Mouse (Mus musculus): ENCODE data around the gene Best3. TPM values are rescaled to one million over a fixed set of nuclear protein-coding genes. Genes with fewer than 3 reads are reported as not detected.

Gene Best3
- 1 to 10 TPM; 1.5 to 2.8 (median 2.5) TPM for total RNA-seq (2022)

DNA sequence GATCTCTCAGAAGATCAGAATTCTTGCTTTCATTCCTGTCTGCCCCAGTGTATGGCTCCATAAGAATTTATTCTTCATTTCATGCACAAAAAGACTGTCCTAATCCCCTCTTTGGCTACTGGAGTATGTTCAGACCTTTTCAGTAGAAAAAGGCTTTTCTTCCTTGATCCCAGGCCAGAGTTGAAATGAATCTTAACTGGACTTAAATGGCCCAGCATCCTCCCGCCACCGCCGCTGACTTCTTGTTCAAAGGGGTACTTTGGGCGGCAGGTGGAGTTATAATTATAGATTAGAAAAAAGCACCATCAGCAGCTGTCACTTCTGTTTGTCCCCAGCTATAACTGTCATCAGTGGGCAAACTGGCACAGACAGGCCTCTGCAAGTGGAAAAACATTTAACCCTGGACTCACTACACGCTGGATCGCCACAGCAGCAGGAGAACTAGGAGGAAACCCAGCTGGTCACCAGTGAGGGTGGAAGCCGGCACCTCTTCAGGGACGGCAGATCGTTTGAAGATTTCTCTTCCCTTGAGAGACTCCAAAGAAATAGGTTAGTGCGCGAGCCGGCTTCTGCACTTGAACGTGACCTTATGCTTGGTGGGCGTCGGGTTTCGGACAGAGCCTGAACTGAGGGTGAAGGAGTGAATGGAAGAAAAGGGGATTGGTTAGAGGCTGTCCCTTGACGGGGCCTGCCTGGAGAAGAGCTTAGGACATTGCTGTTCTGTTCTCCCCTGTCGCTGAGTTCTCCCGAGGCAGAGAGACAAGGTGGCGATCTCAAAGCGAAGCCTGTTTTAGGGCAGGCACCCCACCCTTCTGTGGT, at the start of gene Best3:
Gene Best3, plus strand, starts transcription at position 51 of the 819 bp plus-strand sequence.
- DNase-seq (ENCODE audit: low spot score in 2 of 2) = no peak

DNA sequence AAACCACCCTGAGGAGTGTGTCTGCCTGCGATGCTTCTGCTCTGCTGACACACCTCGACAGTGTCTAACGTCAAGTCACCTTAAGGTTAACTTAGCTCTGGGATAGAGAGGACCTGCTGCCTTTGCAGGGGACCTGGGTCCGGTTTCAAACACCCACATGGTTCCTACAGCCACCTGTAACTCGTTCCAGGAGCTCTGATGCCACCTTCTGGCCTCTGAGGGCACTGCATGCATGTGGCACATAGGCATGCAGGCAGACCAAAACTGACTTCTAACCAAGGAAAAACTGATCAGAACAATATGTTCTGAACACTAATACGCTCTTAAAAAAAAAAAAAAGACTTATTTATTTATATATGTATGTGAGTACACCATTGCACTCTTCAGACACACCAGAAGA, 43.1 kb upstream of the Best3 start:
- DNase-seq (ENCODE audit: low spot score in 2 of 2) = no peak

DNA sequence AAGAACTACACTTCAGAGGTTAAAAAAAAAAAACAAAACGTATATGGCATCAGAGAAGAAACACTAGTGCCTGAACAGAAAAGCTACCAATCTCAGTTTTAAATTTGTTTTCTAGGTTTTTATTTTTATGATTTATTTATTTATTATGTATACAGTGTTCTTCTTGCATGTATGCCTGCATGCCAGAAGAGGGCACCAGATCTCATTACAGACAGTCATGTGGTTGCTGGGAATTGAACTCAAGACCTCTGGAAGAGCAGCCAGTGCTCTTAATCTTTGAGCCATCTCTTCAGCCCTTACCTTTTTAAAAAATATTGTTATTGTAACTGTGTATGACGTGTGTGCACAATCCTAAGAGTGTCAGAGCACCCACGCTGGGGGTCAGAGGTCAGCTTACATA, 42.0 kb upstream of the Best3 start:
- no peak for DNase-seq (ENCODE audit: low spot score in 2 of 2)

DNA sequence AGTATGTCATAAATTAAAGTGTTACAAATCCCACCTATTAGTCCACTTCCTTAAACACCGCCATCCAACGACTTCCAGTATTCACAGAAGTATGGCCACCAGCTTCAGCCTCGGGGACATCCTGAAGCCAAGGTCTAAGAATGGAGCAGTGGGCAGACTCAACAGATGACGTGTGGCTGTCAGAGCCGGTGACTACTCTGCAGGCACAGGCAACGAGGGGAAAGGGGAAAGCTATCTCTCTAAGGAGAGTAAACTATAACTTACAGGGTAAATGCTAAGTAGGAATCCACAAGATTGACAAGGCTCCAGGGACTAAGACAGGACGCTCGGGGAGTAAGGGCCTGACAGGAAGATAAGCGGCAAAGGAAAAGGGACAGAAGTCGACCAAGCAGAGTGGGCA, 41.2 kb upstream of the Best3 start:
- DNase-seq (ENCODE audit: low spot score in 2 of 2) = no peak

DNA sequence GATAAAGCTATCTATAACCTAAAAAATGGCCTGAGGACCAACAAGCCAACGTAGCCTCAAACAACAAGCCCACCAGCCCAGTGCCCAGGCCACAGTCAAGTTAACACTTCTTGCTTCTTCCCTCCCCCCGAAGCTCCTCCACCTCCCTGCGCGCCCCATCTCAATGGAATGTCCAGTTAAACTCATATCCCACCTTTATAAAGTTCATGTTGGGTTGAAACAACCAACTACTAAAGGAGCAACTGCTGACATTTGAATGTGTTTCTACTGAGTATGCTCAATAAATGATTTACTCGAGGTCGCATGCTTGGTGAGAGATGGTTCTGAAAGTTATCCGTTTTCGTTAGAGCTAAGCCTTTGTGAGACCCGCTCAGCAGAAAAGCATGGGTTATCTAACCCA, 37.7 kb upstream of the Best3 start:
- DNase-seq (ENCODE audit: low spot score in 2 of 2) = no peak

DNA sequence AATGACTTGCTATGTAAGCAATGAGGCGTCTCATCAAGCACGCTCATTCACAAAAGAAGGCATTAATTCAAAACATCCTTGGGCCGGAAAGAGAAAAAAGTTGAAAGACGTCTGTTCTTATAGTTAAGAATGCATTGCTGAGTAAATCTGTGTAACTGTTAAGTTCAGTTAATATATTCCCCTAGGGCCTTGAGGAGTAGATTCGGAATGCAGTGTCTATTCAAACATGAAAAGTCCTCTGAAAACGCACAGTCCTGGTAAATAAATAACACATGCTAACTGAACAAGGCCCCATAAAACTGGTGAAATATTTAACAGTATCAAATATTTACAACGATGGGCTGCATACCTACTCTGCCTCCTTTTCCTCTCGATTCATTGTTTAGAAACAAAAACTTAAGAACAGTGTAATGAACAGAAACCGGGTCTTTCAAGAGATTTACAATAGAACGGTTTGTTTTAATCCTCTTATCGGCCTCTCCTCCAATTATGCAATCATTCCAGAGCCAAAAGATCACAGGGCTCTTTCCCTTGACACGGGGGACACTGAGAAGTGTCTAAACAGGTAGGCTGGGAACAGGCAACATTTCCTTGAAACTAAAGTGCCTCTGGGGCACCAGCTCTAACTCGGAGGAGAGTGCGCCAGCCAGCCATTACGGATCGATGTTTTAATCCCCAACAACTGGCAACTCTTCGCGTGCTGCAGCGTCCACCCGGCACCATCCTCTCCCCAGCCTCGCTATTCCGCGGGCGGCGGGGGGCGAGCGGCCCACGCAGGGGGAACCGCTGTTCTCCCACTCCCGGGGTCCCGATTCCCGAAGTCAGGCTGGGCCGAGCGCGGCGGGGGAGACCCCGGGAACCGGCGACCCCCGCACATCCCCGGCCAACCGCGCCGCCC, 36.8 kb upstream of the Best3 start:
- peak in 1 of 2 experiments; percentile 13 for DNase-seq (ENCODE audit: low spot score in 2 of 2)

DNA sequence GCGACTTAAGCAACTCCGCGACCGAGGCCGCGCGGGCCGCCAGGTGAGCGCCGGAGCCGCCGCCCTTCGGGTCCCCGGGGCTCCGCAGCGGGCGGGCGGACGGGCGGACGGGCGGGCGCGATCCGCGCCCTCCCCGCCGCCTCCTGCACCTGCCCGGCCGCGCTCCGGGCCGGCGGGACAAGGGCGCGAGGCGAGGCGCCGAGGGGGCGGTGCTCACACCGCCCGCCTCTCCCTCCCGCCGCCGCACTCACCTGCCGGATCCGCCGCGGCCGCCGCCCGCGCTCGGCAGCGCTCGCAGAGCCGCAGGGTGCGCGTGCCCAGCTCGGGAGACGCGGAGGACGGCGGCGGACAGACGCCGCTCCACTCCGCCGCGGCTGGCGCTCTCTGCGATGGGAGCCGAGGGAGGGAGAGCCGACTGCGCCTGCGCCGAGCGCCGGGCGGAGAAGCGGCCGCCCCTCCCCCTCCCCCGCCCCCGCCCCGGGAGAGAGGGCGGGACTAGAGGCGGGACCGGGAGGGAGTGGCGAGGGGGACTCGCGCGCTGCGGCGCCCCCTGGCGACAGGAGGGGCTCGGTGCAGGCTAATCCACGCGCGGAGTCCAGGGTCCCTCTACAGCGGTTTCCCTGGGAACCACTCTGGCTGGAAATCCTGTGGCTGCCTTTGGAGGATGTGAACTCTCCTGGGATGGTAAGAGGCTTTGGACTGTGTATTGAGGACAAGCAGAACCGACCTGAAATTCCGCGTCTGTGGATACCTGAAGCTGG, 35.9 kb upstream of the Best3 start, which contains the start of gene Rab3ip:
Gene Rab3ip, minus strand, starts transcription at position 761 of the 761 bp plus-strand sequence.
- DNase-seq (ENCODE audit: low spot score in 2 of 2) = peak; percentile 78 to 92

DNA sequence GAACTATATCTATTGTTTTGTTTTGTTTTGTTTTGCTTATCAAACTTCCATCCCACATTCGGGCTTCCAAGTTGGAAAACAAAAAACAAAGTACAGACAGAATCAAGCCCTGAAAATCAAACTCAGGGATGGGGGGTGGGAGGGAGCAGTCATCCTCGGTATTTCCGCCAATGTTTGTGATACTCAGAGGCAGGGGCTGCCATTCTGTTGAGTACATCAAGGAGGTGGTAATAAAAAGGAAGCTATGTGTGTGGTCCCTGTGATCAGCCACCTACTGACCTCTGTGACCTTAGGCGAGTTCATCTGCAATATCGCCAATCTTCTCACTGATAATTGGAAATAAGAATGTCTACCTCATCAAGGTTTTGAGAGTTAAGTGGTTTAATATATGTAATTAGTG, 35.2 kb upstream of the Best3 start:
- DNase-seq (ENCODE audit: low spot score in 2 of 2) = no peak

DNA sequence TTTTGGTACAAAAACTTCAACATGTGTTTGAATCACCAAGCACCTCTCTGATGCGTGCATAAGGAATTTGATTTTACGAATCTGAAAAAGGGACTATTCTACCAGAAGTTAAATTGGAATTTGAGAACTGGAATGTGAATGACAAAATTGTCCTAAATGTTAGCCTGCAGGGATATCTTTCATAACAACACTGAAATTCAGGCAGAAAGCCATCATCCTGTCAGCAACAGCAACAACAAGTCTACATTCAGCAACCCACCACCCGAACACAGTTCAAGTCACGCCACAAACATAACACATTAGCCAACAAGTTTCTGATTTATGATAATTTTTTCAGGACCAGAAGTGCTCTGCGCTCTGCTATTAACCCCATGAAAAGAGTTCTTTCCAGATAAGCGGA, 30.9 kb upstream of the Best3 start:
- DNase-seq (ENCODE audit: low spot score in 2 of 2) = no peak

DNA sequence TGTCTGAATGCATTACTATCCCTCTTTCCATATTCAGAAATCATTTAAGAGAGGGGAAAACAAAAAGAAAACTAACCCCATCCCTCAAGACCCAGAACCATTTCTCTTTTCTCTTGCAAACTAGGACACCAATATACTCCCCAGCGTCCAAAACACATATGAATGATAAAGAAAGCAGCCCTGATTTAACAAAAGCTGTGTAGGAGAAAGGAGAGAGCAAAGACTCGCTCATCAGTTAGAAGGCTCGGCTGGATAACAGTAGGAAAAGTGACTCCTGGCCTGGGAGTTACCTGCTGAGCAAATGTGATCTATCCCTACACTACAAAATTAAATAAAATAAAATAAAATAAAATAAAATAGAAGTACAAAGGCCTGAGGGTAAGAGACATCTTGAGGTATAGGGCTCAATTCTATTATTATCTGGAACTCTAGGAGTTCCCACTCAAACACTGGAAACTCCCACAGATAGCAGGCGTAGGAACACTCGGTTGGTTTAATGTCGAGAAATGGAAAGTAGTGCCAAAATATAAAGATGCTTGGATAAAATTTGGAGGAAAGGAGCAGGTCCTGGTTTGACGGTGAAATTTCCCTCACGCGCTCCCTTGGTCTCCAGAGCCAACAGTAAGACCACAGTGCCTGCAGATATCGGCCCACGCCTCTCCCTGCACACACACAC, 29.5 kb upstream of the Best3 start:
- no peak for DNase-seq (ENCODE audit: low spot score in 2 of 2)

DNA sequence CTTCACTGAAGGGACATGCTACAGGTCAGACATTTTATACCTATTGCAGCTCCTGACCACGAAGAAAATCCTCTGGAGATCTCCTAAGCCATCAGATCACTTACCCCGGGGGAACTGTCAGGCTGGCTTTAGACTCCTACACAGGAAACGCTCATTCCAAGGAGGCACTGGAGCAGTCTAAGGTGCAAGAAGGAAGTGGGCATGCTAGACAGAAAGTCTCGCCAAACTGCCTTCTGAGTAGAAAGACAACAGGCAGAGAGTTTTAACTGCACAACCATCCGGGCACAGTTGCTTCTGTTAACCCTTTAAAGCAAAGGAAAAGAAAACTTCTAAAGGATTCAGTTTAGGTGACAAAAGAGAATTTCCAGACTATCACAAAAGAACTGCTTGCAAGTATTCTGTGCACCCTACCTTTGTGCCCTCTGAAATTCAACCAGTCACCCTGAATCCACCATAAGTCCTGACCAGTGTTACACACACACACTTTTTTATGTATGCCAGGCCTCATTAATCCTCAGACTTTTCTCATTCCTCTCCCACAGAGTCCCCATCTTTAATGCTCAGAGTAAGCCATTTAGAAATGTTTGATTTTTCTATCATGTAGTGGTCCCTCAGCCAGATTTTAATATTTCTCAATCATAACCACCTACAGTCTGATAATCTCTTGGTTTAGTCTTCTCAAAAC, 28.1 kb upstream of the Best3 start:
- DNase-seq (ENCODE audit: low spot score in 2 of 2) = no peak

DNA sequence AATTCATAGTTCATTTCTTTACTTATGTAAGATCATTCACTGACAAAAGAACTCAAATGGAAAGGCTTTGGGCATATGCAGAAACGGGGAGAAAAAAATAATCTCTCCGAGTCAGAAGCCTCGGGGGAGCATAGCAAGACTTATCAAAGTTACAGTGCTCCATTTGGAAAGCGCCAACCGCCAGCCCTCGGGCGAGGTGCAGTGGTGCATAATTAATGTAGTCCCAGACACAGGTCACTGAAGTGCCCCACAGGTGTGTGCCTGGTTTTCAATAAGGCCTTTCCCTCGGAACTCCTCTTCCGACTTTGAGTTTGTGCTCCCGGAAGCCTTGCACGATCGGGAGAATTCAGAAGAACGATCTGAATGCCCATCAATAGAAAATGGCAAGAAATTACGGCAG, 24.0 kb upstream of the Best3 start:
- no peak for DNase-seq (ENCODE audit: low spot score in 2 of 2)

DNA sequence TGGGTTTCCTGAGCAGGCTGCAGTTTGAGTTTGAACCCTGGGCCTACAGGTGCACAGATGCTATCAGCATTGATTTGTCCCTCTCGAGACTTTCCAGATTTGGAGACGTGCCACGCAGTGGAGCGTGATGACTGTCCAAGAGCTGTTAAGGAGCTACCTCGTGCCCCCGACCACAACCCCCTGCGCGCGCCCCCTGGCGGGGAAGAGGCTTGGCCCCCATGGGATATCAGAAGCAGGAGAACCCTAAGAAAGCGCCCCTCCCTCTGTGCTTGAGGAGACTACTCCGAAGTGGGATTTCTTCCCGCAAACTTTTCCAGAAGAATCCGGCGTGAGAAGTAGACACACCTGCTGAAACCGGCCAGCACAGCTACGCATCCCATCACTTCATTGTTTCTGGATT, 23.3 kb upstream of the Best3 start:
- DNase-seq (ENCODE audit: low spot score in 2 of 2) = no peak

DNA sequence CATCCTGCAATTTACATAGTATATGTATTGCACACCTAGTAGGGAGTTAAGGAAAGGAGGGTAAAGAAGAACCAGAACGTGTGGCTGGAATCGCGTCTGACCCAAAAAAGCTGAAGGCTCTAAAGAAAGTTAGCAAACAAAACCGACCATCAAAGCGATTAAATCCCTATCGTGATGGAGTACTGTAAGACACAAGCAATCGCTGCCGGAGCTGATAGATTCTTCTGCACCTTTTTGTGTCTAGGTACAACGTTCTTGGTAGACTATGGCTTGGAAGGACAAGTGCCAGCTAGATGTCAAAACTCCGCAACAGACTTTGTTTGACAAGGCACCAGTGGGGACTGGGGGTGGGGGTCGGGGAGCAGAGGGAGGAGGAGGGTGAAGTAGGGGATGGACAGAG, 22.0 kb upstream of the Best3 start:
- no peak for DNase-seq (ENCODE audit: low spot score in 2 of 2)

DNA sequence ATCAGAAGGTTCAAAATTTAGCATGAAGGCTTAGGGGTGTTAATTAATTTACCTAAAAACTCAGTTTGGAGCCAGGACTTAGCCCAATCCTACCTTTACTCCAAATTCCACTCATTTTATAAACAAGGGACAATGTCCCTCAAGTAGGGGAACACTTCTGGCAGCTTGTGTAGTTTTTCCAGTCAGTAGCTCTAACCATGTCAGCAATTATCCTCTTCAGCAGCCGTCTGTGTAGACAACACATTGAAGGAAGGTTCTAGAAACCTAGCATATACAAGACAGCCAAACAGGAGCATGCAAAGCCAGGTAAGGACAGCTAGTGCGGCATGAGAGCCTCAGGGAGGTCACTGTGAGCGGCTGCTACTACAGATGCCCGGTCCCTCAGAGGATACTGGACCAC, 21.5 kb upstream of the Best3 start:
- no peak for DNase-seq (ENCODE audit: low spot score in 2 of 2)

DNA sequence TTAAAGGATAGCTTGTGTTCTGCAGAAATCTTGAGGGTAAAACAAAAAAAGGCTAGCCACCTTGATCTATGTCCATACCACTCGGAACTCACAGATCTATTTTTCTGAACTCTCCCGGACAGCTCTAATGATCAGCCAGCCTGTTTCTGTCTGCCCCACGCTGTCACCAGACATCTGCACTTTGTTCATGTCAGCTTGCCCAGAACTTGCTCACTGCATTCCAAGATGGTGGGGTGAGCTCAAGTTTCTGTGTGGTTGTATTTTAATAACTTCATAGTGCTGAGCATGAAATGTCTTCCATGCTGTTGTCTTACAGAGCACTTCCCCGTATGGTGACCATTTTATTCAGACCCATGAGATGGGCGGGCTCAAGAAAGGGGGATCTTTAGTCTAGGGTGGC, 20.8 kb upstream of the Best3 start:
- DNase-seq (ENCODE audit: low spot score in 2 of 2) = no peak

DNA sequence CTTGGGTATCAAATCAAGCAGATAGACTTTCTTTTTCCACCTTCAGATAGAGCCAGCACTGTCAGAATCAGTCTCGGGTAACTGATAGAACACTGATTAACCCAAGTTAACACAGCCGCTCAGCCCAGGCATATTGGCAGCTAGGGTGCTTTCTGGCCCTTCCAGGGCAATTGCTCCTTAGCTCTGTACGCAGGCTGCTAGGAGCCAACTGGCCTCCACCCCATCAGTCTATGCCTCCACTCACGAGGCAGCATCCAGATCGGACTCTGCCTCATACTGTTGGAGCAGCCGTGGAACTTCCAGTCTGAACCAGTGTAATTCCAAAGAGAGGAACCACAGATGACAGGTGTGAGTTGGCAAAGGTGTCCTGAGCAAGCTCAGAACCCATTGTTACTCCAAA, 20.0 kb upstream of the Best3 start:
- no peak for DNase-seq (ENCODE audit: low spot score in 2 of 2)

DNA sequence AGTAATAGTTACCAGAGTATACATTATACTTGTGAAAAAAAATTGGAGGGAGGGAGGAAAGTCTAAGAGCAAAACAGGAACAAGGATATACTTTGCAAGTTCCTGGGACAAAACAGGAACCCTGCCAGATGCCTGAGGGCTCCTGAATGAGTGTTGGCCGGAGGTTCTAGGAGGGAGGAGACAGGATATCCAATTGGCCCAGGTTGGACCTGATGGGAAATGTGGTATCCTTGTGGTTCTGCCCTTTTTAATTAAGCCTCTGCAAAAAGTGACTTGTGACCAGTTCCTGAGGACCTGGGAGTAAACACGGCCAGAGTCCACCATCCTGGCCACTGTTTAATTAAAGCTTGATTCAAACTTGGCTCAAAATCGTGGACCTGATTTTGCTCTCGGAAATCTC, 17.4 kb upstream of the Best3 start:
- DNase-seq (ENCODE audit: low spot score in 2 of 2) = no peak

DNA sequence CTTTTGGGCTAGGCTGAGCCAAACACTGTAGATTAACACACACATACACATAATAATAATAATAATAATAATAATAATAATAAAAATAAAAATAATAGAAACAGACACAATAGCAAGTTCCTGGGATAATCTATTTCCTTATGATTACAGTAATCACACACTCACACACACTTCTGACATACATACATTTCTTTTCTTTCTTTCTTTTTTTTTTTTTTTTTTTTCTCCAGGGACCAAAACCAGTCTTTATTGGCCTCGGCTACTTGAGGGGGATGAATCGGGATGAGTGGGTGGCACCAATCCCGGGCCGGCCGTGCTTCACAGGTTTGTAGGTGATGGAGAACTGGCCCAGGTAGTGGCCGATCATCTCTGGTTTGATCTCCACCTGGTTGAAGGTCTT, 13.6 kb upstream of the Best3 start, which contains the start of gene Gm10271:
Gene Gm10271, minus strand, starts transcription at position 101 of the 400 bp plus-strand sequence.
- DNase-seq (ENCODE audit: low spot score in 2 of 2) = no peak

DNA sequence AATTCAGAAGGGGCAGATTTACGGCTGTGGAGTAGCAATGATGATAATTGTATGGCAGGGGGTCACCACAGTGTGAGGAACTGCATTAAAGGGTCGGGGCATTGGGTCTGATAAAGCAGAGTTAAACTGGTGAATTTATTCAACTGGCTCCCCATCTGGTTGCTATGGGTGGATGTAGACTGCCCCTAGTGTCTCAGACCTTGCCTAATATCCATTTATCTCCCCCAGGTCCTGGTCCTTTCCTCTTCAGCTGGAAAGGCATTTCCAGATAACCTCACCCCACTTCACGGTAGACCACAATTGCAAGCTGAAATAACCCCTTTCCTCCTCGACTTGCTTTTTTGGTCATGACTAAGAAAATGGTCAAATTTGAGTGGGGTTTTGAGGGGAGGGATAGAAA, 8.7 kb upstream of the Best3 start:
- DNase-seq (ENCODE audit: low spot score in 2 of 2) = no peak

DNA sequence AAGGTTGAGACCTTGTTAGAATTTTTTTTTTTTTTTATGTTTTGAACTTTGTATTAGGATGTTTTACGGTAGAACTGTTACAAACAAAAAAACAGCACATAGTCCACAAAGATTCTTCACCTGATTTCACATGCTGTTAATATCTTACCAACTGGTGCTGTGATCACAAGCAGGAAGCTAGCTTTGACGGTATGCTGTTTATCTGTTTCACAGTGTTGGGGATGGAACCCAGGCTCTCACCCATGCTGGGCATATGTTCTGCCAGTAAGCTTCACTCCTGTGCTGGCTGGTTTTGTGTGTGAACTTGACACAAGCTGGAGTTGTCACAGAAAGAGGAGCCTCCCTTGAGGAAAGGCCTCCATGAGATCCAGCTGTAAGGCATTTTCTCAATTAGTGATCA, 8.3 kb upstream of the Best3 start:
- DNase-seq (ENCODE audit: low spot score in 2 of 2) = no peak

All from layer of hippocampus, adult 8-10 months (tissue).